Mouse (Mus musculus): ENCODE measurements around the gene Pde2a. TPM values are rescaled to one million over a fixed set of nuclear protein-coding genes. Genes with fewer than 3 reads are reported as not detected.
A peak's percentile ranks its signal among the peaks of the same experiment; 100 is the strongest.

Gene Pde2a
- polyA plus RNA-seq (2012; rRNA removed), result 186 and 189 TPM in 2 replicates

DNA sequence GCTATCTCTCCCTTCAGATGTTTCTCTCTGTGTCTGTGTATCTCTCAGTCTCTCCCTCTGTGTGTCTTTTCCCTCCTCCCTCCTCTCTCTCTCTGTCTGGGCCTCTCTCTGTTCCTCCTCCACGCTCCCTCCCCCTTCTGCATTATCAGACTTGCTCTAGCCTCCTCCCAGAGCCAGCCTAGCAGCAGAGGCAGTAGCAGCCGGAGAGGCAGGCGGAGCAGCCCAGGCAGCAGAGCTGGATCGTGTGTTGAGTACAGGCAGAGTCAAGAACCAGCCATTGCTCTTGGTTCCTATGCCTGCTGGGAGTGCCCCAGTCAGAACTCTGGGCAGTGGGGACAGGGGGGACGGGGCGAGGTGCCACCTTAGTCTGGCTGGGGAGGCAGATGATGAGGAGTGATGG lies at the start of gene Pde2a:
Gene Pde2a, plus strand, starts transcription at position 163 of the 400 bp plus-strand sequence.
- DNase-seq (ENCODE audit: extremely low spot score in 1 of 2, low spot score in 1 of 2), result peak; percentile 74 to 90

DNA sequence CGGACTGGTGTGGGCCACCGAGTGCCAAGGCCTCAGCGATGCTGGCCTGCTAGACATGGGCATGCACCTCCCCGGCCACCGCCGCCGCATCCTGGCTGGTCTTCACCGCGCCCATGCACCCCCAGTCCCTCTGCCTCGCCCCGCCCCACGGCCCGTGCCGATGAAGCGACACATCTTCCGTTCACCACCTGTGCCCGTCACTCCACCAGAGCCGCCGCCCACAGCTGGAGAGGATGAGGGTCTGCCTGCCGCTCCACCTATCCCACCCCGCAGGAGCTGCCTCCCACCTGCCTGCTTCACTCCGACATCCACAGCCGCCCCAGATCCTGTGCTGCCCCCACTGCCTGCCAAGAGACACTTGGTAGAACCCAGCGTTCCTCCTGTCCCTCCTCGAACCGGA lies 48.4 kb upstream of the Pde2a start:
- no peak for DNase-seq (ENCODE audit: extremely low spot score in 1 of 2, low spot score in 1 of 2)

- DNase-seq (ENCODE audit: extremely low spot score in 1 of 2, low spot score in 1 of 2), result peak in 1 of 2 experiments; percentile 77
Measured at GRCm38 (mm10) chr7:101374155-101374554, 47.3 kb upstream of the Pde2a start.

DNA sequence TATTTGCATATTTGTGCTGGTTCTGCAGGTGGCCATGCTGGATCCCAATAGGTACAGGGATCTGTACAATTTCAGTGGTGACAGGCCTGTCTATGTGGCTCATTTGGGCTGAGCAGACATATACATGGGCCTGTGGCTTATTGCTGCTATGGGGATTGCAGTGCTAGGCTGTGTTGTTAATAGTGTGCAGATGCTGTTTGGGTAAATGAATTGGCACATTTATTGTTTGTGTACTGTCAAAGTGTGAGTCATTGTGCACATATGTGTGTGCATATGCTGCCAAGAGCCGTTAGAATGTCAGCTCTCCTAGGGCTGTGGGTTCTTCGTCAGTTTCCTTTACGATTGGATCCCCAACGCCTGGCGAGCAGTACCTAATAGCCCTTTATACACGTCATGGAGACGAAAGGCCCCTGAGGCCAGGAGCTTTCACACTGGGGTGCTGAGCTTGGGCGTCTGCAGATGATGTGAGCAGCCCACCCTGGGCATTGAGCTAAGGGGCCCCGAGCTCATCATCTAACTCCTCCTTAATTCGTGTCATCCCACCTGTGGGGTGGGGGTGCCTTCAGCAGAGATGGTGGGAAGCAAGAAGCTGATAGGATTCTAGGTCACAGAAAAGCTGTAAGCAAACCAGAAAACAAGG lies 44.7 kb upstream of the Pde2a start:
- no peak for DNase-seq (ENCODE audit: extremely low spot score in 1 of 2, low spot score in 1 of 2)

DNA sequence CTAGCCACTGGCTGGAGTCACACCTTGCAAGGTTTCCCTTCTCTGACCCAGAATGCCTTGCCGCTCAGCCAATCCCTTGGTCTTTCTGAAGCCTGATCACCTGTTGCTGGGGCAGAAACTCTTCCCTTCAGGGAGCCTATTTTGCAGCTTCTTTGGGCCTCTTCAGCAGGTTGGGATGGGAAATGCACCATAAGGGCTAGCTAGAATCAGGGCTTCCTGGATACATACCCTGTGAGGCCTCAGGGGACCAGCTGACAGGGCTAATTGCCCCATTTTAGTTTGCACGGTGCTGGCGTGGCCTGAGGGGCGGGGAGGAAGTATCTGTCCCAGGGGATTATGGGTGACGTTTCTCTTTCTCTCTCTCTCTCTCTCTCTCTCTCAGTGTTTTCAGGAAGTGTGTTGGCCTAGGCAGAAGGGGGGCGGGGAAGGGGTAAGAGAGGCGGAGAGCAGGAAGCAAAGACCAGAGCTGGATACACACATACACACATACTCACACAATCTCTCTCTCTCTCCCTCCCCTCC lies 43.7 kb upstream of the Pde2a start:
- DNase-seq (ENCODE audit: extremely low spot score in 1 of 2, low spot score in 1 of 2), result no peak

GRCm38 (mm10) chr7:101378285-101378684 lies 43.2 kb upstream of the Pde2a start:
- no peak for DNase-seq (ENCODE audit: extremely low spot score in 1 of 2, low spot score in 1 of 2)

DNA sequence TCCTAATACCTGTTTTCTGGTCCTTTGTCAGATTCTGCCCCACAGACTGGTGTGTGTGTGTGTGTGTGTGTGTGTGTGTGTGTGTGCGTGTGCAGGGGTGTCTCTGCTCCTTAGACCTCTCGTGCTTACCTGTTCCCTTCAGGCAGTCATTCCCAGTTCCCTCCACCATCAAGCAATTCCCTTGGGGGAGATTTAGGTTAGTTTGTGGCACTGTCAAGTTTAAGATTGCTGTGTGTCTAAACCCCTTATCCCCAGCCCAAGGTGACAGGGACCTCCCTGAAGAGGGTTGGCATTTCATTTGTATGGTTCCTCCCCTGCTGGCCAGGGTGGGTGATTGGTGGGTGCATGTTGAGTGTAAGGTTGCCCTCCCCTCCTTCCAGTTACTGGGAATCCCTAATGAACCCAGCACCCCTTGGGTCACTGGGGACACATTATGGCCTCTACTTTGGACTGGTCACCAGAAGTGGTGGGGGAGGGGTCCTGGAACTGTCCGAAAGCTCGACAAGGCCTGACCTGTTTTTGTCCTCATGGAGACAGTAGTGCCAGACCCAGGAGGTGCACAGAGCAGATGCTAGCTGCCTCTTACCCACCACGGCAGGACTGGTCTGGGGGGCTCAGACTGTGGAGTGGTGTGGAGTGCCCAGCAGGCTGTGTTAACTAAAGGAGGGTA lies 42.6 kb upstream of the Pde2a start:
- DNase-seq (ENCODE audit: extremely low spot score in 1 of 2, low spot score in 1 of 2), result no peak

- DNase-seq (ENCODE audit: extremely low spot score in 1 of 2, low spot score in 1 of 2), result no peak
Measured at GRCm38 (mm10) chr7:101379732-101380131, 41.8 kb upstream of the Pde2a start.

- DNase-seq (ENCODE audit: extremely low spot score in 1 of 2, low spot score in 1 of 2), result no peak
Measured at GRCm38 (mm10) chr7:101381512-101381911, 40.0 kb upstream of the Pde2a start.

DNA sequence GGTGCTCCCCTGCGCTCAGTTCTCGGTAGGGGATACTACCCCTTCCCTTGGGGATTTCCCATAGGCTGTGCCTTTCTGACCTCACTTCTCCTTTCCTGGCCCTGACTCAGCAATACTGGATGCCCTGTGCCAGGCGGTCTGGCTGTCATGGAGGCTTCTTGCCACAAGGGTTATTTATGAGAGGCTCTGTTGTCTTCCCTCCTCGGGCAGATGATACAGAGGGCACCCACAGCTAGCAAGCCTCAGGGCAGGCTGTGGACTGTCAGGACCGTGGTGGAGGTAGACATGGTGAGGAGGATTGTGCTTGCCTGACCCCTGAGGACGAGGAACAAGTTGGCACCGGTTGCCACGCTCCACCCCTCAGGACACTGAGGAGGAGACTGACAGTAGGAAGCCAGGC lies 39.1 kb upstream of the Pde2a start:
- DNase-seq (ENCODE audit: extremely low spot score in 1 of 2, low spot score in 1 of 2), result peak in 1 of 2 experiments; percentile 23

- no peak for DNase-seq (ENCODE audit: extremely low spot score in 1 of 2, low spot score in 1 of 2)
Measured at GRCm38 (mm10) chr7:101383756-101384155, 37.7 kb upstream of the Pde2a start.

DNA sequence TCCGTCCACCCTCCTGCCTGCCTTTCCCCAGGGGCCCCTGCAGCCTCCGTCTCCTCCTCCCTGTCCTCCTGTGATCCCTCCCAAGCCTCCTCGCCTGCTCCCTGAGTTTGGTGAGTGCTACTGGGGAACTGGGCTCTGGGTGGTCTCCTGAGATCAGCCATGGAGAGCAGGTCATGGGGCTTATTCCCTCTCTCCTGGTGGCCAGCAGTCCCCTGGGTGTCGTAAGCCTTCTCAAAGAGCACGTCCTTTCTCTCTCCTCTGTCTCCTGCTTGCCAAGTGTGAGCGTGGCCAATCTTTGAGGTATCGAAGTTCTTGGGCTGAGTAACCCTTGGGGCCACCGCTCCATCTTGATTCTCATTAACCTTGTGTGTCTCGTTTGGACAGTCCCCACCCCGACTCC lies 36.6 kb upstream of the Pde2a start:
- no peak for DNase-seq (ENCODE audit: extremely low spot score in 1 of 2, low spot score in 1 of 2)

GRCm38 (mm10) chr7:101385331-101385733 lies 36.2 kb upstream of the Pde2a start:
- no peak for DNase-seq (ENCODE audit: extremely low spot score in 1 of 2, low spot score in 1 of 2)

DNA sequence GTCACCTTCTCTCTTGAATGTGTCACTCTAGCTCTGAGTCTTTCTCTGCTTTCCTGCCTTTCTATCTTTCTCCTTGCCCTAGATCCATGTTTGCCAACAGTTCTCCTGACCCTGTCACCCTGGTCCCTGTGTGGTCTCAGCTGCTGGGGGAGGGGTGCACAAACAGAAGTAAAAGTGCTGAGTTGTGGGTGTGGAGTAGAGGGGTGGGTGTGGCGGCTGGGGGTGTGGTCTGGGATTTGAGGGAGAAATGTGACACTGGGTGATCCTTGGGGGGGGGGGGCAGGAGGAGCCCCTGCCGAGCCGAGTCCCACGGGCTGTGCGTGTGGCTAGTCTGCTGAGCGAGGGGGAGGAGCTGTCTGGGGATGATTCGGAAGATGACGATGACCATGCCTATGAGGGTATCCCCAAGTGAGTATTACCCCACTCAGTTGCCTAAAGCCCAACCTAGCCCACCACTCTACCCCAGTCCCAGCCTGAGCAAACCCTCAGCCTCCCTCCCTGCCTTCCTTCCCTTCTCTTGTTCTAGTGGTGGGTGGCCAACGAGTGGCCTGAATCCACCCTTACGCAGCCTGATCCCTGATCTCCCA lies 35.5 kb upstream of the Pde2a start:
- no peak for DNase-seq (ENCODE audit: extremely low spot score in 1 of 2, low spot score in 1 of 2)

GRCm38 (mm10) chr7:101389256-101389655 lies 32.2 kb upstream of the Pde2a start:
- DNase-seq (ENCODE audit: extremely low spot score in 1 of 2, low spot score in 1 of 2), result no peak

- DNase-seq (ENCODE audit: extremely low spot score in 1 of 2, low spot score in 1 of 2), result no peak
Measured at GRCm38 (mm10) chr7:101391909-101392479, 29.5 kb upstream of the Pde2a start.

DNA sequence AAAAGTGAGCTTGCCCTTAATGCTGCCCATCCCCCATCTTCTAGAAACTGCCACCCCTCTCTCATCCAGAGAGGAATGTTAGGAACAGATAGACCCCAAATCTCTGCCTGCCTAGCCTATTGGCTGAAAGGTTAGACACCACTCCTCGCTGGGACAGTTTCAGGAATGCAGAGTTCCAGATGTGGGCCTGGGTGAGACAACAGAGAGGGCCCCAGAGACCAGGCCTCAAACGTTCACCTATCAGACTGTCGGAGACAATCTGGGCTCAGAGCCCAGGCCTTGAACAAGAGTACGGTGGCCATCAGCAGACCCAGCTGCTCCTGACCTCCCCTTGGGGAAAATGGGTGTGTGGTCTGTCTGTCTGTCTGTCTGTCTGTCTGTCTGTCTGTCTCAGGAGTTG lies 28.5 kb upstream of the Pde2a start:
- no peak for DNase-seq (ENCODE audit: extremely low spot score in 1 of 2, low spot score in 1 of 2)

DNA sequence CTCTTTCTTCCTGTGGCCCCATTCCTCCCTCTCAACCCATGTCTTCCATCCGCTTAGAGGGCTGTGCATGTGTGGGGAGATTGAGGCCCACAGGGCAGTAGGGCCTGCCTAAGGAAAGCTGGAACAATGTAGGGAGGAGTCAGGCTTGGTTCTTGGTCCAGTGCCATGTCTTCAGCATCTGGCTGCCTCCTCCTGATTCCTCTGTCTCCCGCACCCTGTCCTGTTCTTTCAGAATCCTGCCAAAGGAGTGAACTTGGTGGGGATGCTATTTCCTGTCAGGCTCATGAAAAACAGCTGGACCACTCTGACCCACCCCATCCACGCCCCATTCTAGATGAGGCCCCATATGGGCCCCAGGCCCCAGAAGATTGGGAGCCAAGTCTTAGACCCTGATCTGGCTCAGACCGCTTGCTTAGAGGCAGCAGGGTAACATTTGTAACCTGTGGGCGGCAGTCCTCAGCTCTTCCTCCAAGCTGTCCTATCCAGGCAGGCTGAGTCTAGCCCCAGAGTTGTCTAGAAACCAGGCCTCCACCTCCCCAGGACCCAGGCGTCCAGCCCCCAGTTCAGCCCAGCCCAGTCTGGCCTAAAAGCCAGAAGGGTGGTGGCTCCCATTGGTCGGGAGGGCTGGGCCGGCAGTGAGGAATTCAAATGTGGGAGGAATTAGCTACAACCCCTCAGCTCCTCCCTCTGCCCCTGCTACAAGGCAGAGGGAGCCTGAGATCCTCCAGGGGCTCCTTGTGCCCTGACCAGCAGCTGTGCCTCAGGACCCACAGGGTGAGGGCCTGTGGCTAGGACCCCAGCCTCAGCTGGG lies 27.6 kb upstream of the Pde2a start:
- DNase-seq (ENCODE audit: extremely low spot score in 1 of 2, low spot score in 1 of 2), result no peak

DNA sequence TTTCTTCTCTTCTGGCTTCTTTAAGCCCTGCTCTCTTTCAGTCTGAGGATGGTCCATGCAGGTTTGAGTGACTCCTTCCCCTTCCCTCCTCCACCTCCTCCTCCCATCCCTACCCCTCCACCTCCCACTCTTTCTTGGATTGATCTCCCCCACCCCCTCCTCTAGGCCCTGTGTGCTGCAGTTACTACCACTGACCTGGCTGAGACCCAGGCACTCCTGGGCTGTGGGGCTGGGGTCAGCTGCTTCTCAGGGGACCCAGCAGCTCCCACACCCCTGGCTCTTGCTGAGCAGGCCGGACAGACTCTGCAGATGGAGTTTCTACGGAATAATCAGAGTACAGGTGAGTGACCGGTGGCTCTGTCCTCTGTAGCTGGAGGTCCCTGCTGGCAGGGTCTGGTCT lies 26.9 kb upstream of the Pde2a start:
- DNase-seq (ENCODE audit: extremely low spot score in 1 of 2, low spot score in 1 of 2), result no peak

- no peak for DNase-seq (ENCODE audit: extremely low spot score in 1 of 2, low spot score in 1 of 2)
Measured at GRCm38 (mm10) chr7:101395471-101395870, 26.0 kb upstream of the Pde2a start.

DNA sequence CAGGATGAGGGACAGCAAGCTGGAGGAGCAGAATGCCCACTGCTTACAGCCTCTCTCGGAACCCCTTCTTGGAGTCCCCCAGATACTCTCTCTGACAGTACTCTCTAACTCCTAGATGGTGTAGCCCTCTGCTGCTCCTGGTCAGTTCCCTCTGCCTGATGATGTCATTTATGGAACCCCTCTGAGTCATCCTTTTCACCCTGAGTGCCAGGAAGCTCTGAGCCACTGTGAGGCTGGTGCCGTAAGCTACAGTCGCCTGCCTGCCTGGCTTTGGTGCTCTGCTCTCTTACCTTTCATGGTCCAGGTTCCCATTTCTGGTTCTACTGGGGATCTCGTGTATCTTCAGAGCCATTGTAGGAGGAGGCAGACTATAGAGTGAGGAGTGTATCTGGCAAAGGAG lies 24.3 kb upstream of the Pde2a start:
- DNase-seq (ENCODE audit: extremely low spot score in 1 of 2, low spot score in 1 of 2), result no peak

Data from frontal cortex, adult 2 months (tissue).